Mouse (Mus musculus) lung, embryonic 16.5 days (tissue): Measurements from ENCODE around the gene Dmbx1. TPM values are rescaled to one million over a fixed set of nuclear protein-coding genes. Genes with fewer than 3 reads are reported as not detected.

Experiments
- ATAC-seq: fragments of 200-750 bp; cut with Nextera tagmentation; 2 replicates; pipeline ENCODE4 v1.8.0; 2017; ENCODE audit warnings: low read depth, mild to moderate bottlenecking, moderate library complexity
- H3K27ac ChIP-seq: fragments of 300-500 bp; sonication (generic); 2 replicates; pipeline ENCODE4 v1.5.1; 2014; ENCODE audit warnings: mild to moderate bottlenecking, control low read depth, low read length
- H3K27me3 ChIP-seq: fragments of 300-500 bp; sonication (generic); 2 replicates; pipeline ENCODE4 v1.6.1; 2014; ENCODE audit warnings: low read depth, low read length, mixed read lengths; ENCODE audit not compliant: control insufficient read depth, insufficient read depth
- H3K36me3 ChIP-seq: fragments of 300-500 bp; sonication (generic); 2 replicates; pipeline ENCODE4 v1.6.1; 2014; ENCODE audit warnings: low read length; ENCODE audit not compliant: control insufficient read depth, insufficient read depth
- H3K4me1 ChIP-seq: fragments of 300-500 bp; sonication (generic); replicated peaks from 2 replicates; pipeline ENCODE4 v1.6.1; 2014; ENCODE audit warnings: low read length, mixed read lengths; ENCODE audit not compliant: control insufficient read depth, insufficient read depth
- H3K4me2 ChIP-seq: fragments of 300-500 bp; sonication (generic); 2 replicates; pipeline ENCODE4 v1.6.1; 2014; ENCODE audit warnings: low read depth, low read length, control low read depth
- H3K4me3 ChIP-seq: fragments of 300-500 bp; sonication (generic); 2 replicates; pipeline ENCODE4 v1.5.1; 2014; ENCODE audit warnings: mild to moderate bottlenecking, low read length, control low read depth
- H3K9ac ChIP-seq: fragments of 300-500 bp; sonication (generic); 2 replicates; pipeline ENCODE4 v1.6.1; 2014; ENCODE audit warnings: low read length, control low read depth
- H3K9me3 ChIP-seq: fragments of 300-500 bp; sonication (generic); 2 replicates; pipeline ENCODE4 v1.6.1; 2016; ENCODE audit warnings: low read length; ENCODE audit not compliant: control insufficient read depth
- WGBS: fragments of 180-500 bp; shearing (Covaris S2); extraction: QIAGEN DNeasy Blood & Tissue Kit; methylation state at CpG from one replicate; pipeline ENCODE4 v1.1.7; 2014; 5-methylcytosine and 5-hydroxymethylcytosine counted together
- polyA plus RNA-seq: library from polyadenylated mRNA; unstranded; fragments of >200 nt; fragmentation: Nextera tagmentation; extraction: Ambion mirVana; gene quantifications from 2 replicates; pipeline ENCODE4 v1.2.1, GENCODE M21; 2015

Gene Dmbx1
- polyA plus RNA-seq, 1 experiment from 2014 or later: 0.08 TPM

GRCm38 (mm10) chr4:115884022-115884421, 55.7 kb downstream of the Dmbx1 start, which contains the start of gene Kncn:
TSS of gene Kncn (plus strand) at chr4:115884400.
- WGBS: 66% methylated on average over 6 of the region's 6 CpGs
- no peak for ATAC-seq
- H3K9me3 ChIP-seq: no peaks in the 10 kb centered on the region

GRCm38 (mm10) chr4:115882195-115882594, 57.5 kb downstream of the Dmbx1 start:
- ATAC-seq: no peak
- no peaks in the 10 kb centered on the region for H3K9me3 ChIP-seq
- H3K36me3 ChIP-seq: no peaks in the 10 kb centered on the region
- H3K4me3 ChIP-seq: no peak overlapping the region
- no peak overlapping the region for H3K9ac ChIP-seq
- H3K4me1 ChIP-seq: peaks cover 6% of the 10 kb centered on the region; the same call in 1 of the 2 replicates
- H3K4me2 ChIP-seq: no peak overlapping the region
- no peak overlapping the region for H3K27ac ChIP-seq
- no peaks in the 10 kb centered on the region for H3K27me3 ChIP-seq
- 43% methylated on average over 4 of the region's 4 CpGs for WGBS

More at GRCm38 (mm10) chr4:115884022-115884421, 55.7 kb downstream of the Dmbx1 start, which contains the start of gene Kncn:
- Histone ChIP-seq H3K27ac (no peak within 1 kb of the TSS), H3K9ac (no peak within 1 kb of the TSS), H3K36me3 (no peaks in the 10 kb centered on the region), H3K27me3 (no peaks in the 10 kb centered on the region; the same call in 1 of the 2 replicates), H3K4me2 (no peak within 1 kb of the TSS), H3K4me1 (no peaks in the 10 kb centered on the region), H3K4me3 (no peak within 1 kb of the TSS)

- Histone ChIP-seq H3K4me2 (no peak overlapping the region), H3K4me1 (peaks cover 6% of the 10 kb centered on the region; the same call in 1 of the 2 replicates), H3K36me3 (no peaks in the 10 kb centered on the region), H3K27me3 (no peaks in the 10 kb centered on the region), H3K9ac (no peak overlapping the region), H3K9me3 (no peaks in the 10 kb centered on the region), H3K27ac (no peak overlapping the region), H3K4me3 (no peak overlapping the region)
- WGBS: 25% methylated on average over 1 of the region's 1 CpGs
- no peak for ATAC-seq
Observed at GRCm38 (mm10) chr4:115881183-115881582, 58.5 kb downstream of the Dmbx1 start.

GRCm38 (mm10) chr4:115878828-115879227, 60.9 kb downstream of the Dmbx1 start:
- H3K27ac ChIP-seq: no peak overlapping the region
- WGBS: 42% methylated on average over 9 of the region's 9 CpGs
- no peak overlapping the region for H3K9ac ChIP-seq
- no peaks in the 10 kb centered on the region for H3K9me3 ChIP-seq
- H3K4me1 ChIP-seq: peaks cover 6% of the 10 kb centered on the region; the same call in 1 of the 2 replicates
- H3K4me2 ChIP-seq: no peak overlapping the region
- H3K27me3 ChIP-seq: no peaks in the 10 kb centered on the region
- H3K36me3 ChIP-seq: no peaks in the 10 kb centered on the region
- no peak for ATAC-seq
- no peak overlapping the region for H3K4me3 ChIP-seq

GRCm38 (mm10) chr4:115878216-115878678, 61.5 kb downstream of the Dmbx1 start:
- Histone ChIP-seq H3K27me3 (no peaks in the 10 kb centered on the region), H3K36me3 (no peaks in the 10 kb centered on the region), H3K4me2 (peak overlapping the region; percentile 25; the same call in 1 of the 2 replicates), H3K9me3 (no peaks in the 10 kb centered on the region), H3K9ac (peak overlapping the region; percentile 6; the same call in 1 of the 2 replicates), H3K4me3 (no peak overlapping the region), H3K27ac (no peak overlapping the region), H3K4me1 (peaks cover 6% of the 10 kb centered on the region; the same call in 1 of the 2 replicates)
- peak; percentile 31; the same call in 1 of the 2 replicates for ATAC-seq
- 9% methylated on average over 11 of the region's 11 CpGs for WGBS

- Histone ChIP-seq H3K27ac (no peak overlapping the region), H3K4me1 (peaks cover 3% of the 10 kb centered on the region; the same call in 1 of the 2 replicates), H3K9ac (no peak overlapping the region), H3K4me3 (no peak overlapping the region), H3K9me3 (no peaks in the 10 kb centered on the region), H3K27me3 (no peaks in the 10 kb centered on the region), H3K36me3 (no peaks in the 10 kb centered on the region), H3K4me2 (no peak overlapping the region)
- ATAC-seq: no peak
- 85% methylated on average over 3 of the region's 3 CpGs for WGBS
Observed at GRCm38 (mm10) chr4:115873231-115873630, 66.5 kb downstream of the Dmbx1 start.

- H3K36me3 ChIP-seq: no peaks in the 10 kb centered on the region
- no peaks in the 10 kb centered on the region for H3K4me1 ChIP-seq
- H3K9me3 ChIP-seq: no peaks in the 10 kb centered on the region
- 42% methylated on average over 16 of the region's 16 CpGs for WGBS
- no peak overlapping the region for H3K9ac ChIP-seq
- no peak overlapping the region for H3K27ac ChIP-seq
- ATAC-seq: no peak
- H3K27me3 ChIP-seq: no peaks in the 10 kb centered on the region
- H3K4me3 ChIP-seq: no peak overlapping the region
- no peak overlapping the region for H3K4me2 ChIP-seq
Observed at GRCm38 (mm10) chr4:115869512-115870210, 70.1 kb downstream of the Dmbx1 start.

Other genes starting within 250 kb of the Dmbx1 start
- gene Efcab14, start 202.2 kb downstream of the Dmbx1 start, polyA plus RNA-seq: 32.4 and 36.9 TPM in 2 replicates
- 0.19 TPM in 1 of 2 replicates, not detected in the other for gene Tex38, start 158.9 kb downstream of the Dmbx1 start, polyA plus RNA-seq
- gene Atpaf1, start 155.1 kb downstream of the Dmbx1 start, polyA plus RNA-seq: 38.6 and 45.1 TPM in 2 replicates
- gene Mob3c, start 111.8 kb downstream of the Dmbx1 start, polyA plus RNA-seq: 14.2 and 15.6 TPM in 2 replicates
- 28.1 and 30.1 TPM in 2 replicates for gene Mknk1, start 100.7 kb downstream of the Dmbx1 start, polyA plus RNA-seq
- not detected in 2 replicates for gene Kncn, start 55.5 kb downstream of the Dmbx1 start, polyA plus RNA-seq
- not detected in 2 replicates for gene 6430628N08Rik, start 49.3 kb downstream of the Dmbx1 start, polyA plus RNA-seq
- gene Faah, start 78.0 kb upstream of the Dmbx1 start, polyA plus RNA-seq: 11.0 and 12.1 TPM in 2 replicates
- 25.9 and 28.2 TPM in 2 replicates for gene Nsun4, start 114.0 kb upstream of the Dmbx1 start, polyA plus RNA-seq
- 487 and 499 TPM in 2 replicates for gene Uqcrh, start 135.1 kb upstream of the Dmbx1 start, polyA plus RNA-seq
- 68.9 and 70.9 TPM in 2 replicates for gene Lrrc41, start 135.3 kb upstream of the Dmbx1 start, polyA plus RNA-seq
- gene Rad54l, start 183.8 kb upstream of the Dmbx1 start, polyA plus RNA-seq: 30.5 and 31.3 TPM in 2 replicates
- 56.2 and 59.1 TPM in 2 replicates for gene Pomgnt1, start 183.9 kb upstream of the Dmbx1 start, polyA plus RNA-seq
- gene Lurap1, start 211.4 kb upstream of the Dmbx1 start, polyA plus RNA-seq: 3.6 and 3.7 TPM in 2 replicates
- 22.6 and 25.9 TPM in 2 replicates for gene Tspan1, start 227.7 kb upstream of the Dmbx1 start, polyA plus RNA-seq
- gene 1700042G07Rik, start 233.4 kb upstream of the Dmbx1 start, polyA plus RNA-seq: not detected in 2 replicates
- not detected in 2 replicates for gene Gm49337, start 233.5 kb upstream of the Dmbx1 start, polyA plus RNA-seq